Mouse (Mus musculus) megakaryocyte, embryonic 14.5 days (primary cell): ENCODE data around the gene Josd2.

ENCODE experiments used
- FLI1 ChIP-seq: IDR thresholded peaks from 2 replicates; pipeline ENCODE4 v1.6.1; 2012; ENCODE audit warnings: low read length, inconsistent platforms, mixed read lengths
- GATA1 ChIP-seq: IDR thresholded peaks from 3 replicates; pipeline ENCODE4 v1.6.1; 2012; ENCODE audit warnings: mixed read lengths, low read length, inconsistent platforms, borderline replicate concordance

DNA sequence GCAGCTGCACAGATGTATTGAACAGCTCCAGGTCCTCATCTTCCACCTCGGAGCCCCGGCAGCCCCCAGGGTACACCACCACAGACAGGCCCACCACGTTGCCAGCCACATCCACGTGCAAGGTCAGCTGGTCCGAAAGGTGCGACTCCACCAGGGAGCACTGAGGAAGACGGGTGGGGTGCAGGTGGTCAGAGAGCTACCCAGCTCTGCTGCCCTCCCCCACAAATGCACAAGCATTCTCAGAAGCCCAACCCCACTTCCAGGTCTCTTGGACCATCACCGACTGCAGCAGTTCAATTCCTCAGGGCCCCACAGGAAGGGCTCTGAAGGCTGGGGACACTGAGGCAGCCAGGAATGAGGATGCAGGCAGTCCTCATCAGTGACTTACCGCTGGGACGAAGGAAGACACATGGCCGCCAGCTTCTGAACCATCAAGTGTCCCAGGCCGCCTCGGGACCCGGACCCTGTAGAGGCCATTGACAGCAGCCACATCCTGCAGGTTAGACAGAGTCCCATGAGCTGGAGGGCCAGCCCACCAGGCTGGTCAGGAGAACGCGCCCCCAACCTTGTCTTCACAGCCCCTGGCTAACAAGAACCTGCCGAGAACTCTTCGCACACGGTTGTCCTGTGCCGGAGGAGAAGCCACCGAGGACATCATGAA lies 24.5 kb downstream of the Josd2 start:
- no peak for TF ChIP-seq GATA1
- TF ChIP-seq FLI1 = no peak
